In the genomic region with DNA sequence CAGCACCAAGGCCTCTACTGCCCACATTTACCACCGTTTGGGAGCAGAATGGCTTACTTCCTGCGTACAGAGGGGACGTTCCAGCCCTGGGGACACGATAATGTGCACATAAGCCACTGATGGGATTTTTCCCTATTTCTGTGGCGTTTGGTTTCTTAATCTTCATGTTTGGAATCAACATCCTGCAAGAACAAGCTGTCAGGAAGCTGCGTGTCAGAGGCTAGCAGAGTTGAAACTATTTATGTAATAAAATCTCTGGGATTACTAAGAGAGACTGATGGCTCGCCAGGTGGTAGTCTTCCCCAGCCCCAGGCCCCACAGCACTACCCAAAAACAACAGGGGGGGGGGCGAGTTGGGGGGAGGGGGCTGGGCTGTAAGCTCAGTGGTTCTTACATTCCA, we compare ENCODE assay signal across 19 mouse cellular contexts. TPM values are rescaled to one million over a fixed set of nuclear protein-coding genes. Genes with fewer than 3 reads are reported as not detected.
DNase-seq lines count a peak whose midpoint lies in the region; ATAC-seq and TF ChIP-seq lines count a peak whose summit lies in the region.
"Had no signal": no experiment of that assay in that cellular context is flagged by ENCODE, and none has a peak within 500 bp of the region (broad histone marks: within the 10 kb centered on the region; RNA-seq: fewer than 3 reads in every experiment).

No protein-coding gene starts in this region.

- no peak overlapping the region for H3K4me2 ChIP-seq in heart, embryonic 13.5 days
- H3K4me2 ChIP-seq in kidney, postnatal 0 days (ENCODE audit: low read length): peak overlapping the region; percentile 13; the same call in 1 of the 2 replicates
- H3K4me2 ChIP-seq in neural tube, embryonic 15.5 days: no peak overlapping the region
- H3K4me2 ChIP-seq: embryonic facial prominence, embryonic 13.5 days had no signal

- ATAC-seq in heart, embryonic 13.5 days (ENCODE audit: extremely low read depth, insufficient number of reproducible peaks, low FRiP score, low TSS enrichment): no peak
- ATAC-seq in kidney, postnatal 0 days (replicated peaks; ENCODE audit: low FRiP score, low read depth): no peak
- no peak for ATAC-seq in neural tube, embryonic 15.5 days (ENCODE audit: low FRiP score)

- intact Hi-C loops in heart, postnatal 10 days (cut with DNase I): no loop called here

- WGBS in heart, embryonic 13.5 days: 56% methylated on average over 8 of the region's 8 CpGs
- 41% methylated on average over 8 of the region's 8 CpGs for WGBS in kidney, postnatal 0 days
- 61% methylated on average over 8 of the region's 8 CpGs for WGBS in neural tube, embryonic 15.5 days

- peaks cover 86% of the 10 kb centered on the region for H3K4me1 ChIP-seq in heart, embryonic 13.5 days
- H3K4me1 ChIP-seq in kidney, postnatal 0 days (replicated peaks; ENCODE audit: insufficient read depth, low read length): peaks cover 58% of the 10 kb centered on the region
- H3K4me1 ChIP-seq in neural tube, embryonic 15.5 days: peaks cover 77% of the 10 kb centered on the region

- H3K9me3 ChIP-seq in heart, embryonic 13.5 days: no peaks in the 10 kb centered on the region
- H3K9me3 ChIP-seq in kidney, postnatal 0 days (replicated peaks; ENCODE audit: low read length): no peaks in the 10 kb centered on the region
- H3K9me3 ChIP-seq in neural tube, embryonic 15.5 days (replicated peaks): no peaks in the 10 kb centered on the region
- H3K9me3 ChIP-seq: embryonic facial prominence, embryonic 13.5 days; forebrain, embryonic 13.5 days had no signal

- H3K27me3 ChIP-seq in heart, embryonic 13.5 days (replicated peaks): no peaks in the 10 kb centered on the region
- H3K27me3 ChIP-seq in kidney, postnatal 0 days (ENCODE audit: insufficient read depth, low read length): no peaks in the 10 kb centered on the region
- H3K27me3 ChIP-seq in neural tube, embryonic 15.5 days (replicated peaks): no peaks in the 10 kb centered on the region
- H3K27me3 ChIP-seq: embryonic facial prominence, embryonic 13.5 days; forebrain, embryonic 13.5 days had no signal

- H3K4me3 ChIP-seq in heart, embryonic 13.5 days: no peak overlapping the region
- H3K4me3 ChIP-seq in kidney, postnatal 0 days (replicated peaks; ENCODE audit: low read depth, low read length): no peak overlapping the region
- no peak overlapping the region for H3K4me3 ChIP-seq in neural tube, embryonic 15.5 days (replicated peaks)
- H3K4me3 ChIP-seq: embryonic facial prominence, embryonic 13.5 days; forebrain, embryonic 13.5 days; left cerebral cortex, adult 2 months had no signal

- no peak for DNase-seq in heart, postnatal 10 days
- DNase-seq in kidney, postnatal 0 days (ENCODE audit: low spot score): peak; percentile 85
- DNase-seq in kidney, postnatal 14 days: no peak
- no peak for DNase-seq in neural tube, embryonic 10.5 days (ENCODE audit: extremely low spot score, low spot score)
- DNase-seq in adrenal gland, postnatal 25 days: no peak
- DNase-seq in frontal cortex, postnatal 36 days (ENCODE audit: low spot score in 2 of 2): no peak
- DNase-seq: adrenal gland, postnatal 10 days; cerebellum, postnatal 14 days; gastrocnemius, postnatal 10 days; lung, adult 18-20 months; right cerebral cortex, adult 18-20 months; thymus, adult 2 months had no signal

- TF ChIP-seq CTCF in kidney, postnatal 0 days (IDR thresholded peaks at IDR 0.05; ENCODE audit: low read depth): no peak

- H3K9ac ChIP-seq in heart, embryonic 13.5 days: no peak overlapping the region
- no peak overlapping the region for H3K9ac ChIP-seq in kidney, postnatal 0 days (ENCODE audit: low read depth, low read length)
- no peak overlapping the region for H3K9ac ChIP-seq in neural tube, embryonic 15.5 days (replicated peaks)

- H3K36me3 ChIP-seq in heart, embryonic 13.5 days: 0 out of 2 replicates have a peak, but pooled peaks cover 4% of the 10 kb centered on the region
- H3K36me3 ChIP-seq in kidney, postnatal 0 days (ENCODE audit: insufficient read depth, low read length): no peaks in the 10 kb centered on the region
- H3K36me3 ChIP-seq in neural tube, embryonic 15.5 days: no peaks in the 10 kb centered on the region

- peak overlapping the region; percentile 28; the same call in 1 of the 2 replicates for H3K27ac ChIP-seq in heart, embryonic 13.5 days (replicated peaks)
- peak overlapping the region; percentile 91 for H3K27ac ChIP-seq in kidney, postnatal 0 days
- H3K27ac ChIP-seq in neural tube, embryonic 15.5 days (replicated peaks): 0 out of 2 replicates have a peak overlapping the region, but pooled peaks have one; percentile 13

RNA-seq across cellular contexts. Expression of gene Szrd1, which starts 6.3 kb away (rescaled TPM):
- 31.3 and 33.8 TPM in 2 replicates for polyA plus RNA-seq in heart, embryonic 13.5 days (2015; fragmentation: Nextera tagmentation; extraction: Ambion mirVana)
- 100 to 1,000 TPM in 1 of 2 experiments, 10 to 100 TPM in 1; 92.4 to 108 TPM for total RNA-seq in heart, postnatal 10 days (2021)
- 38.0 and 40.4 TPM in 2 replicates for polyA plus RNA-seq in kidney, postnatal 0 days (2015; fragmentation: Nextera tagmentation; extraction: Ambion mirVana)
- 23.7 and 29.1 TPM in 2 replicates for polyA plus RNA-seq in neural tube, embryonic 15.5 days (2015; fragmentation: Nextera tagmentation; extraction: Ambion mirVana)
- total RNA-seq in adrenal gland, postnatal 25 days (2021): 95.3 and 115 TPM in 2 replicates

RNA-seq across cellular contexts. Expression of gene Fbxo42, which starts 14.5 kb away (rescaled TPM):
- 12.8 and 14.2 TPM in 2 replicates for polyA plus RNA-seq in heart, embryonic 13.5 days (2015; fragmentation: Nextera tagmentation; extraction: Ambion mirVana)
- 10 to 100 TPM; 14.7 to 15.6 TPM for total RNA-seq in heart, postnatal 10 days (2021)
- 14.6 and 16.1 TPM in 2 replicates for polyA plus RNA-seq in kidney, postnatal 0 days (2015; fragmentation: Nextera tagmentation; extraction: Ambion mirVana)
- polyA plus RNA-seq in neural tube, embryonic 15.5 days (2015; fragmentation: Nextera tagmentation; extraction: Ambion mirVana): 23.3 and 23.8 TPM in 2 replicates
- total RNA-seq in adrenal gland, postnatal 25 days (2021): 19.7 and 24.8 TPM in 2 replicates

RNA-seq across cellular contexts. Expression of gene Spata21, which starts 45.1 kb away (rescaled TPM):
- polyA plus RNA-seq in heart, embryonic 13.5 days (2015; fragmentation: Nextera tagmentation; extraction: Ambion mirVana): not detected in 2 replicates
- not detected for total RNA-seq in heart, postnatal 10 days (2021)
- polyA plus RNA-seq in kidney, postnatal 0 days (2015; fragmentation: Nextera tagmentation; extraction: Ambion mirVana): 0.54 and 0.55 TPM in 2 replicates
- 0.51 and 0.55 TPM in 2 replicates for polyA plus RNA-seq in neural tube, embryonic 15.5 days (2015; fragmentation: Nextera tagmentation; extraction: Ambion mirVana)
- total RNA-seq in adrenal gland, postnatal 25 days (2021): not detected in 2 replicates
- total RNA-seq: adrenal gland, postnatal 10 days; gastrocnemius, postnatal 10 days; heart, postnatal 25 days; neutrophil, adult 5-6 weeks had no signal

RNA-seq across cellular contexts. Expression of gene Necap2, which starts 55.1 kb away (rescaled TPM):
- polyA plus RNA-seq in heart, embryonic 13.5 days (2015; fragmentation: Nextera tagmentation; extraction: Ambion mirVana): 39.7 and 43.7 TPM in 2 replicates
- total RNA-seq in heart, postnatal 10 days (2021): 10 to 100 TPM; 33.3 to 34.3 TPM
- 87.6 and 93.1 TPM in 2 replicates for polyA plus RNA-seq in kidney, postnatal 0 days (2015; fragmentation: Nextera tagmentation; extraction: Ambion mirVana)
- 56.8 and 59.8 TPM in 2 replicates for polyA plus RNA-seq in neural tube, embryonic 15.5 days (2015; fragmentation: Nextera tagmentation; extraction: Ambion mirVana)
- total RNA-seq in adrenal gland, postnatal 25 days (2021): 56.2 and 67.2 TPM in 2 replicates

Comparison
In these comparisons a context has a peak if more than half of its experiments do, and no peak if none do; other contexts are left out.
1. H3K27ac ChIP-seq: peak in every context shown above with its lines; median percentile 91 in kidney, postnatal 0 days; 28 in heart, embryonic 13.5 days; 13 in neural tube, embryonic 15.5 days.